Mouse (Mus musculus) kidney, adult 2 months (tissue): Measurements from ENCODE around the gene Tead1.

ENCODE experiments used
- CTCF ChIP-seq: fragments of 200-500 bp; conservative IDR thresholded peaks from 2 replicates; pipeline ENCODE4 v1.5.1; 2011; ENCODE audit warnings: low read depth, mild to moderate bottlenecking, control low read depth, low read length, moderate library complexity, mixed read lengths; ENCODE audit not compliant: insufficient read depth, insufficient read length
- POLR2A ChIP-seq: fragments of 200-500 bp; IDR thresholded peaks from one replicate; pipeline ENCODE4 v1.6.1; 2011; ENCODE audit warnings: low read depth, low read length, control low read depth

DNA sequence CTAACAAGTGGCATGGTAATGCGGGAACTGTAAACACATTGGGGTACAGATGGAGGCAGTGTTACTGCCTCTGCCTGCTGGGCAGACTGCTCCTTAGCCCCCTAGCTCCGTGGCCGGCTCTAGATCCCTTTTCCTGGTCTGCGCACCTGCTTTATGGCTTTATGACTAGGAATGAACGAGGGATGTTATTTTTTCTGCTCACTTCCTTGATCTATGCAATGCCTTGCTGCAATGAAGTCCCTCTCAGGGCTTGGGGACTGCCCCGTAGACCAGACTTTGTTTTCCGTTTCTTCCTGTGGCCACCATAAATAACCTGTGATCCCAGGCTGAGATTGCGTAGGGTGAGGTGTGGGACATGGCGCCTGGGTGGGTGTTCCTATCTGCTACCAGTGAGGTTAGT is 26.8 kb downstream of the Tead1 start:
- TF ChIP-seq POLR2A, result no peak
- no peak for TF ChIP-seq CTCF
